Mouse (Mus musculus) ES-Bruce4 (cell line): ENCODE data around the gene Evc2. TPM values are rescaled to one million over a fixed set of nuclear protein-coding genes. Genes with fewer than 3 reads are reported as not detected.

Experiments
- H3K27ac ChIP-seq: 2 replicates; pipeline ENCODE4 v1.5.1; 2012; ENCODE audit warnings: low read length, inconsistent platforms; ENCODE audit not compliant: insufficient read depth
- H3K27me3 ChIP-seq: 2 replicates; pipeline ENCODE4 v1.6.1; 2012; ENCODE audit warnings: mild to moderate bottlenecking, low read length, inconsistent platforms; ENCODE audit not compliant: control insufficient read depth, poor library complexity, insufficient read depth, severe bottlenecking
- H3K36me3 ChIP-seq: 2 replicates; pipeline ENCODE4 v1.6.1; 2012; ENCODE audit warnings: inconsistent platforms, mild to moderate bottlenecking, low read length, moderate library complexity; ENCODE audit not compliant: control insufficient read depth, poor library complexity, insufficient read depth, severe bottlenecking
- H3K4me1 ChIP-seq: one replicate; pipeline ENCODE4 v1.8.1; 2011; ENCODE audit warnings: low read length; ENCODE audit not compliant: control insufficient read depth, insufficient read depth
- H3K4me3 ChIP-seq: 2 replicates; pipeline ENCODE4 v1.5.1; 2011; ENCODE audit warnings: low read depth, mild to moderate bottlenecking, low read length
- H3K9ac ChIP-seq: 2 replicates; pipeline ENCODE4 v1.6.1; 2012; ENCODE audit warnings: low read depth, mild to moderate bottlenecking, inconsistent platforms; ENCODE audit not compliant: poor library complexity, severe bottlenecking
- H3K9me3 ChIP-seq: replicated peaks from 2 replicates; pipeline ENCODE4 v1.6.1; 2012; ENCODE audit warnings: mild to moderate bottlenecking, low read length, inconsistent platforms; ENCODE audit not compliant: control insufficient read depth, poor library complexity, insufficient read depth, severe bottlenecking
- CTCF ChIP-seq: IDR thresholded peaks from one replicate; pipeline ENCODE4 v1.8.1; 2011; ENCODE audit warnings: low read depth, low read length
- EP300 ChIP-seq: IDR thresholded peaks from 2 replicates; pipeline ENCODE4 v1.6.1; 2011; ENCODE audit warnings: low read depth, low read length; ENCODE audit not compliant: insufficient read depth
- POLR2A ChIP-seq: IDR thresholded peaks from one replicate; pipeline ENCODE4 v1.8.1; 2011; ENCODE audit warnings: low read length; ENCODE audit not compliant: insufficient read depth
- polyA plus RNA-seq: library from polyadenylated mRNA; stranded (reverse); fragments of >200 nt; gene quantifications from 2 replicates; pipeline ENCODE4 v1.2.4, GENCODE M21; 2011; ENCODE audit warnings: low read depth; ENCODE audit not compliant: missing spikeins, insufficient read depth, insufficient read length

Gene Evc2
- polyA plus RNA-seq, 1 experiment = 15.8 TPM

GRCm38 (mm10) chr5:37390923-37391322 is 52.6 kb downstream of the Evc2 start:
- Histone ChIP-seq H3K4me1 (no peaks in the 10 kb centered on the region), H3K36me3 (no peaks in the 10 kb centered on the region), H3K9ac (no peak overlapping the region), H3K9me3 (no peaks in the 10 kb centered on the region), H3K4me3 (no peak overlapping the region), H3K27me3 (no peaks in the 10 kb centered on the region), H3K27ac (no peak overlapping the region)
- TF ChIP-seq POLR2A = no peak
- TF ChIP-seq EP300 = no peak
- TF ChIP-seq CTCF = no peak

DNA sequence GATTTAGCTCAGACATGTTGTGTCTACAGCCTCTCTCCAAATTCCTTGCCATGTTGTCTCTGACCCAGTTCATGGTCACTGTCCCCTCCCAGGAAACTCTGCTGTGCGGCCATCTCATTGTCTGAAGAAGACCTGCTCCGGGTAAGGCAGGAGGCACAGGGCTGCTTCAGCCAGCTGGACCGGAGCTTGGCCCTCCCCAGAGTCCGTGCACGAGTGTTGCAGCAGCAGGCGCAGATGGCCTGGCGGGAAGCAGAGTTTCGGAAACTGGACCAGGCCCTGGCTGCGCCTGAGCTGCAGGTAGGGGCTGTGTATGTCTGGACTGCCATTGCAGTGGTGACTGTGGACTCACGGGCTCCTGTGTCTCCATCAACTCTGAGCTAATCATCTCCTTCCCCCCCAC is 53.6 kb downstream of the Evc2 start:
- Histone ChIP-seq H3K4me3 (no peak overlapping the region), H3K4me1 (no peaks in the 10 kb centered on the region), H3K36me3 (no peaks in the 10 kb centered on the region), H3K27ac (no peak overlapping the region), H3K27me3 (no peaks in the 10 kb centered on the region), H3K9me3 (no peaks in the 10 kb centered on the region), H3K9ac (no peak overlapping the region)
- no peak for TF ChIP-seq CTCF
- no peak for TF ChIP-seq POLR2A
- no peak for TF ChIP-seq EP300

DNA sequence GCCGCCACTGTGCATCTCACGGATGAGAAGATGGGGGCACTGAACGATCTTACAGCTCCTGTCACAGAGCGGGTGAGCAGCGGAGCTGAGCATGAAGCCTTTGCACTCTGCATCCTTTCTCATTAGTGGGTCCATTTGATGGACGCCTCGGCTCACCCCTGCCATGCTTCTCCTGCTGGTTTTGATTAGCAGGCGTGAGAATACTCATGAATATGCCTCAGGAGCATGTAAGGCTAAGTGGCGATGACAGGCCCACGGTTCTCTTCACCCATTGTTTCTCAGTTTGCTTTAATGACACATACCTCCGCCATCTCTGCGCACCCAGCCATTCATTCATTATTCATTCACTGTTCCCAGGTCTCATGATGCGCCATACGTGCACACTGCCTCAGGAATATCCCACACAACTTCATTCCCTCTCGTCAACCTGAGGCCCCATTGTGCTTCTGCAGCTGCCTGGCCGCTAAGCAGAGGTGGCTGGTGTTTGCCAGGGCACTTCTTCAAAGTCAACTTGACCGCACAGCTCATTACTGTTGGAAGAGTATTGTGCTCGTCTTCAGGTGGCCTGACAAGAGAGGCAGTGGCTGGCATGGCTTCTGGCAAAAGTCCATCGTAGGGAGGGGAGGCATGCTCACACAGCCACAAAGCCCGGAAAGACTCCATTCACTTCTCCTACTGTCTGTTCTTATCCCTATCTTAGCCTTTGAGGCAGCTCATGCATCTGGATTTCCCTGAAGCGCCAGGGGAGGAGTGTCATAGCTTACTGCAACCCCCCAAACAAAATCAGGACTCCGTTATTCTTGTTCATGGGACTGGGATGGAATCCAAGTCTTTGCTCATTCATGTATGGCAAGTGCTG is 57.1 kb downstream of the Evc2 start:
- no peak for TF ChIP-seq POLR2A
- no peak for TF ChIP-seq EP300
- TF ChIP-seq CTCF = no peak
- Histone ChIP-seq H3K9ac (no peak overlapping the region), H3K4me1 (no peaks in the 10 kb centered on the region), H3K27me3 (no peaks in the 10 kb centered on the region), H3K27ac (no peak overlapping the region), H3K4me3 (no peak overlapping the region), H3K9me3 (no peaks in the 10 kb centered on the region), H3K36me3 (no peaks in the 10 kb centered on the region)

DNA sequence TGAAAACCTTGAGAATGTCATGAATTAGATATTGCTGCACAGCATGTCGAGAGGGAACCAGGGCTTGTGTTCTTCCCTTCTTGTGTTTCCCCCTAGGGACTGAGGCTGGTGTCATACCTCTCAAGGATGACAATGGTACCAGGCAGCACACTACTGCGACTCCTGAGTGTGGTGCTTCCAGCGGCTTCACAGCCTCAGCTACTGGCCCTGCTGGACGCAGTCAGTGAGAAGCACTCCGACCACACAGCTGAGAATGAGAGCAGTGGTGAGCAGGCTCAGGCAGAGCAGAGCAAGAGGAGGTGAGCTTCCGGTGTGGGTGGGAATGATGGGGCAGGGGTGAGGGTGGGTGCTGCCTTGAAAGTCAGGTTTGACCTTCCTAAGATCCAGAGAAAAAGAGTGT is 80.7 kb downstream of the Evc2 start:
- no peaks in the 10 kb centered on the region for H3K9me3 ChIP-seq
- no peaks in the 10 kb centered on the region for H3K36me3 ChIP-seq
- H3K4me3 ChIP-seq = no peak overlapping the region
- H3K27me3 ChIP-seq = no peaks in the 10 kb centered on the region
- H3K4me1 ChIP-seq = no peaks in the 10 kb centered on the region
- H3K9ac ChIP-seq = no peak overlapping the region
- TF ChIP-seq POLR2A (no peak), CTCF (no peak), EP300 (no peak)
- H3K27ac ChIP-seq = no peak overlapping the region

DNA sequence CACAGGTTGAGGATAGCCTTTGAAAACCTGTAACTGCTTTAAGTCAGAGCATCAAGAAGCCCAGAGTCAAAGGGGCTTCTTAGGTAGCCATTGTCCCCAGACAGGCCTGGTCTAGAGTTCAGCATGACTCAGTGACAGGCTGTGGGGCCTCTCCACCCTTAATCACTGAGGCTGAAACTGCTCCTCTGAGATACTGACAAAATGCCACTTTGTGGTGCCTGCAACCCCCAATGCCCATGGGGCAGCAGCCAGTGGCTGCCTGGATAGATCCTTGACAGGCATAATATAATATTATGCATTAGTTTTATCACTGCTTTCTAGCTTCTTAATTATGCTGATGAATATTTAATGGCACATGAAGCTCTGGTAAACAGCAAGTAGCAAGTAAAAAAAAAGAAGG is 88.9 kb downstream of the Evc2 start:
- no peak for TF ChIP-seq EP300
- TF ChIP-seq POLR2A = no peak
- no peak for TF ChIP-seq CTCF

GRCm38 (mm10) chr5:37435417-37435816 is 97.1 kb downstream of the Evc2 start:
- Histone ChIP-seq H3K27me3 (no peaks in the 10 kb centered on the region), H3K9me3 (no peaks in the 10 kb centered on the region), H3K4me3 (no peak overlapping the region), H3K36me3 (no peaks in the 10 kb centered on the region), H3K27ac (no peak overlapping the region), H3K9ac (no peak overlapping the region), H3K4me1 (no peaks in the 10 kb centered on the region)
- TF ChIP-seq POLR2A (no peak), CTCF (no peak), EP300 (no peak)

More for the DNA sequence above, 88.9 kb downstream of the Evc2 start:
- Histone ChIP-seq H3K4me1 (no peaks in the 10 kb centered on the region), H3K27me3 (no peaks in the 10 kb centered on the region), H3K4me3 (no peak overlapping the region), H3K9me3 (no peaks in the 10 kb centered on the region), H3K9ac (no peak overlapping the region), H3K27ac (no peak overlapping the region), H3K36me3 (no peaks in the 10 kb centered on the region)
